Mouse (Mus musculus) CH12.LX (cell line): ENCODE results near the gene Itgav. TPM values are rescaled to one million over a fixed set of nuclear protein-coding genes. Genes with fewer than 3 reads are reported as not detected.
A peak's percentile ranks its signal among the peaks of the same experiment; 100 is the strongest.

Source experiments
- DNase-seq: peaks from one replicate; pipeline ENCODE4 v3.0.0-alpha.2; 2013; ENCODE audit errors: extremely low read depth
- H3K27ac ChIP-seq: 2 replicates; pipeline ENCODE4 v1.5.1; 2012; ENCODE audit warnings: low read depth, mild to moderate bottlenecking, control low read depth, moderate library complexity; ENCODE audit not compliant: insufficient read depth
- H3K27me3 ChIP-seq: replicated peaks from 2 replicates; pipeline ENCODE3; 2012; ENCODE audit warnings: inconsistent platforms
- H3K36me3 ChIP-seq, 2 experiments: replicated peaks in 1 of 2; 2 replicates each; pipeline versions ENCODE3 to v1.6.1; 2012; ENCODE audit warnings: inconsistent platforms in 1 of 2, low read length in 1 of 2, mild to moderate bottlenecking in 1 of 2, mixed read lengths in 1 of 2, moderate library complexity in 1 of 2; ENCODE audit not compliant: control insufficient read depth in 1 of 2, insufficient read depth in 1 of 2
- H3K4me1 ChIP-seq, 2 experiments: 2 replicates each; pipeline ENCODE4 v1.6.1; 2012; ENCODE audit warnings: inconsistent platforms in 1 of 2, moderate library complexity in 1 of 2; ENCODE audit not compliant: insufficient read depth in 2 of 2, control insufficient read depth in 1 of 2
- H3K4me2 ChIP-seq: 2 replicates; pipeline ENCODE4 v1.6.1; 2012; ENCODE audit warnings: low read depth, mild to moderate bottlenecking, control low read depth; ENCODE audit not compliant: poor library complexity, insufficient read depth, severe bottlenecking
- H3K4me3 ChIP-seq, 3 experiments: fragments of 150-350 bp in 1 of 3; sonication (generic) in 1 of 3; replicated peaks in 1 of 3; 2 replicates each; pipeline versions ENCODE3 to v1.5.1; 2011 to 2012; ENCODE audit warnings: low read depth in 2 of 3, low read length in 2 of 3, mild to moderate bottlenecking in 2 of 3, moderate library complexity in 2 of 3, control low read depth in 1 of 3, improper control_type of control experiment in 1 of 3, inconsistent platforms in 1 of 3, mixed read lengths in 1 of 3; ENCODE audit not compliant: poor library complexity in 1 of 3
- H3K79me2 ChIP-seq: replicated peaks from 2 replicates; pipeline ENCODE4 v1.6.1; 2012; ENCODE audit warnings: mild to moderate bottlenecking, moderate library complexity; ENCODE audit not compliant: control insufficient read depth, poor library complexity, insufficient read depth, severe bottlenecking; ENCODE audit errors: extremely low read depth
- H3K9ac ChIP-seq: 2 replicates; pipeline ENCODE4 v1.6.1; 2012; ENCODE audit warnings: low read depth, mild to moderate bottlenecking, control low read depth, moderate library complexity; ENCODE audit not compliant: insufficient read depth
- H3K9me3 ChIP-seq: replicated peaks from 2 replicates; pipeline ENCODE3; 2012; ENCODE audit warnings: low read length, inconsistent platforms, mixed read lengths
- CTCF ChIP-seq, 2 experiments: IDR thresholded peaks in 1 of 2; conservative IDR thresholded peaks in 1 of 2; 2 replicates each; pipeline ENCODE4 v1.5.1; 2011 to 2012; ENCODE audit warnings: low read depth in 2 of 2, low read length in 2 of 2, improper control_type of control experiment in 1 of 2, inconsistent platforms in 1 of 2, mild to moderate bottlenecking in 1 of 2, moderate library complexity in 1 of 2
- E2F4 ChIP-seq: IDR thresholded peaks from 2 replicates; pipeline ENCODE4 v1.6.1; 2011; ENCODE audit warnings: low read depth, low read length, improper control_type of control experiment; ENCODE audit not compliant: insufficient replicate concordance
- ELF1 ChIP-seq: IDR thresholded peaks from 2 replicates; pipeline ENCODE4 v1.6.1; 2014; ENCODE audit warnings: low read depth, mild to moderate bottlenecking, inconsistent platforms, low read length, improper control_type of control experiment
- EP300 ChIP-seq: IDR thresholded peaks from 2 replicates; pipeline ENCODE4 v1.6.1; 2011; ENCODE audit warnings: low read length, improper control_type of control experiment
- ETS1 ChIP-seq: conservative IDR thresholded peaks from 2 replicates; pipeline ENCODE4 v1.6.1; 2012; ENCODE audit warnings: low read depth, mild to moderate bottlenecking, inconsistent platforms, low read length, improper control_type of control experiment, moderate library complexity
- GABPA ChIP-seq: IDR thresholded peaks from 2 replicates; pipeline ENCODE4 v1.6.1; 2012; ENCODE audit warnings: low read depth, low read length, improper control_type of control experiment, inconsistent platforms; ENCODE audit not compliant: insufficient replicate concordance
- IRF4 ChIP-seq: IDR thresholded peaks from 2 replicates; pipeline ENCODE4 v1.6.1; 2014; ENCODE audit warnings: low read depth, mild to moderate bottlenecking, inconsistent platforms, low read length, improper control_type of control experiment
- KAT2A ChIP-seq: IDR thresholded peaks from 2 replicates; pipeline ENCODE4 v1.6.1; 2012; ENCODE audit warnings: low read length, improper control_type of control experiment, inconsistent platforms; ENCODE audit not compliant: insufficient replicate concordance
- MAFK ChIP-seq: IDR thresholded peaks from 2 replicates; pipeline ENCODE4 v1.6.1; 2011; ENCODE audit warnings: low read length, improper control_type of control experiment; ENCODE audit not compliant: insufficient replicate concordance
- MAZ ChIP-seq: IDR thresholded peaks from 2 replicates; pipeline ENCODE4 v1.6.1; 2012; ENCODE audit warnings: low read depth, mild to moderate bottlenecking, inconsistent platforms, low read length, improper control_type of control experiment, moderate library complexity
- MYC ChIP-seq: IDR thresholded peaks from 2 replicates; pipeline ENCODE4 v1.6.1; 2011; ENCODE audit warnings: low read depth, mild to moderate bottlenecking, improper control_type of control experiment, low read length
- POLR2AphosphoS2 ChIP-seq: IDR thresholded peaks from 2 replicates; pipeline ENCODE4 v1.6.1; 2011; ENCODE audit warnings: low read depth, low read length, improper control_type of control experiment
- RCOR1 ChIP-seq: conservative IDR thresholded peaks from 2 replicates; pipeline ENCODE4 v1.6.1; 2012; ENCODE audit warnings: low read depth, mild to moderate bottlenecking, inconsistent platforms, low read length, improper control_type of control experiment
- SIN3A ChIP-seq: IDR thresholded peaks from 2 replicates; pipeline ENCODE4 v1.6.1; 2012; ENCODE audit warnings: low read length, improper control_type of control experiment, inconsistent platforms
- SMC3 ChIP-seq: IDR thresholded peaks from 2 replicates; pipeline ENCODE4 v1.6.1; 2011; ENCODE audit warnings: low read depth, low read length, improper control_type of control experiment
- TCF12 ChIP-seq: IDR thresholded peaks from 2 replicates; pipeline ENCODE4 v1.6.1; 2014; ENCODE audit warnings: low read depth, mild to moderate bottlenecking, inconsistent platforms, low read length, improper control_type of control experiment
- USF1 ChIP-seq: IDR thresholded peaks from 2 replicates; pipeline ENCODE4 v1.6.1; 2014; ENCODE audit warnings: low read depth, mild to moderate bottlenecking, inconsistent platforms, low read length, improper control_type of control experiment
- USF2 ChIP-seq: conservative IDR thresholded peaks from 2 replicates; pipeline ENCODE4 v1.6.1; 2011; ENCODE audit warnings: low read depth, low read length, improper control_type of control experiment
- ZMIZ1 ChIP-seq: IDR thresholded peaks from 2 replicates; pipeline ENCODE4 v1.6.1; 2012; ENCODE audit warnings: low read depth, mild to moderate bottlenecking, inconsistent platforms, low read length, improper control_type of control experiment
- ZNF384 ChIP-seq: IDR thresholded peaks from 2 replicates; pipeline ENCODE4 v1.6.1; 2012; ENCODE audit warnings: low read depth, low read length, improper control_type of control experiment, inconsistent platforms
- dilution Hi-C: fragments of 300-500 bp; cut with MboI; formaldehyde crosslinking; loops from 2 replicates; pipeline ENCODE4 v1.14.3; 2020; ENCODE audit warnings: low sequenced_read_pairs; ENCODE audit not compliant: extremely low pct_unique_long_range_greater_than_20kb, extremely low pct_ligation_motif_present
- in situ Hi-C: fragments of 300-500 bp; cut with MboI; formaldehyde crosslinking; loops from 3 replicates; pipeline ENCODE4 v1.14.3; 2019; ENCODE audit warnings: low sequenced_read_pairs, low pct_ligation_motif_present, low pct_unique_long_range_greater_than_20kb, mixed read lengths
- polyA plus RNA-seq: library from polyadenylated mRNA; unstranded; fragments of >175 nt; gene quantifications from 2 replicates; pipeline ENCODE4 v1.2.1, GENCODE M21; 2012; ENCODE audit warnings: low read depth; ENCODE audit not compliant: insufficient read length
- total RNA-seq, 2 experiments: library from RNA; depleted of rRNA; stranded (reverse); fragments of 300-350 nt in 1 of 2; fragments of >200 nt in 1 of 2; gene quantifications; 2 replicates each; pipeline ENCODE4 v1.2.3; 2012 to 2014

The Itgav gene
- total and polyA plus RNA-seq, 3 experiments, result 16.2 to 28.2 (median 25.5) TPM

- peaks cover 6 to 50% of the 10 kb centered on the region in 2 experiments for H3K4me1 ChIP-seq
- no peak overlapping the region for H3K4me3 ChIP-seq
- H3K9ac ChIP-seq, result no peak overlapping the region
- H3K4me2 ChIP-seq, result no peak overlapping the region
- no peak overlapping the region for H3K27ac ChIP-seq
- no peaks in the 10 kb centered on the region for H3K79me2 ChIP-seq
- H3K9me3 ChIP-seq, result no peaks in the 10 kb centered on the region
- H3K27me3 ChIP-seq, result no peaks in the 10 kb centered on the region
- TF ChIP-seq USF1 (no peak), MAFK (no peak), EP300 (peak; percentile 35; the same call in 1 of the 2 replicates), IRF4 (peak; percentile 48)
- TF ChIP-seq, all 38 proteins: peak for 2
- in situ Hi-C loops, result no loop called here
- peak; percentile 50 for DNase-seq
- H3K36me3 ChIP-seq, result peaks cover 17 to 62% of the 10 kb centered on the region in 2 experiments
- dilution Hi-C loops, result no loop called here
Measured at GRCm38 (mm10) chr2:83766878-83767277, 42.7 kb downstream of the Itgav start.

GRCm38 (mm10) chr2:83768311-83769047 lies 44.3 kb downstream of the Itgav start:
- no peak overlapping the region for H3K4me3 ChIP-seq
- peaks cover 3 to 42% of the 10 kb centered on the region in 2 experiments; a peak in 3 of 4 replicates for H3K4me1 ChIP-seq
- no peak for DNase-seq
- H3K27ac ChIP-seq, result no peak overlapping the region
- in situ Hi-C loops, result no loop called here
- H3K36me3 ChIP-seq, result peaks cover 26 to 70% of the 10 kb centered on the region in 2 experiments
- no peak overlapping the region for H3K9ac ChIP-seq
- H3K27me3 ChIP-seq, result no peaks in the 10 kb centered on the region
- TF ChIP-seq E2F4 (no peak), TCF12 (no peak), SMC3 (no peak), CTCF (conservative IDR thresholded peaks at IDR 0.05 in 1 of 2, IDR thresholded peaks at IDR 0.05 in 1 of 2; ENCODE audit: low read depth in 2 of 2, low read length in 2 of 2) (no peak), ELF1 (no peak), USF2 (no peak), ZNF384 (no peak), ZMIZ1 (no peak), KAT2A (no peak), EP300 (no peak), GABPA (no peak), RCOR1 (no peak), SIN3A (no peak), POLR2AphosphoS2 (no peak), MAZ (no peak), MYC (no peak), MAFK (no peak), ETS1 (no peak)
- dilution Hi-C loops, result no loop called here
- no peaks in the 10 kb centered on the region for H3K9me3 ChIP-seq
- H3K79me2 ChIP-seq, result no peaks in the 10 kb centered on the region
- no peak overlapping the region for H3K4me2 ChIP-seq
